Mouse (Mus musculus) hematopoietic stem cell, adult 5-6 weeks (primary cell): ENCODE results near the gene Psmb8. TPM values are rescaled to one million over a fixed set of nuclear protein-coding genes. Genes with fewer than 3 reads are reported as not detected.

ENCODE experiments used
- total RNA-seq: library from RNA; stranded (forward); fragments of 172-1452, 232-1000 nt; gene quantifications from 2 replicates; pipeline ENCODE4 v1.2.3, GENCODE M21; 2017

Gene Psmb8
- total RNA-seq, 1 experiment from 2014 or later = 392 TPM

Other genes starting within 250 kb of the Psmb8 start
- gene B3galt4, start 246.2 kb upstream of the Psmb8 start, total RNA-seq = 3.1 and 7.3 TPM in 2 replicates
- 18.1 and 19.1 TPM in 2 replicates for gene Vps52, start 241.9 kb upstream of the Psmb8 start, total RNA-seq
- gene Rps18, start 241.7 kb upstream of the Psmb8 start, total RNA-seq = 1,150 and 1,883 TPM in 2 replicates
- 1,467 and 1,957 TPM in 2 replicates for gene H2-K1, start 197.4 kb upstream of the Psmb8 start, total RNA-seq
- gene Ring1, start 173.0 kb upstream of the Psmb8 start, total RNA-seq = 10.6 and 15.7 TPM in 2 replicates
- gene H2-Ke6, start 169.7 kb upstream of the Psmb8 start, total RNA-seq = 81.8 and 89.3 TPM in 2 replicates
- 60.8 and 96.9 TPM in 2 replicates for gene Slc39a7, start 166.0 kb upstream of the Psmb8 start, total RNA-seq
- gene Rxrb, start 165.9 kb upstream of the Psmb8 start, total RNA-seq = 41.2 and 51.3 TPM in 2 replicates
- 2.4 and 2.9 TPM in 2 replicates for gene Col11a2, start 158.3 kb upstream of the Psmb8 start, total RNA-seq
- 9.2 and 16.9 TPM in 2 replicates for gene H2-Oa, start 105.4 kb upstream of the Psmb8 start, total RNA-seq
- 88.1 and 135 TPM in 2 replicates for gene H2-DMa, start 78.2 kb upstream of the Psmb8 start, total RNA-seq
- gene Brd2, start 75.1 kb upstream of the Psmb8 start, total RNA-seq = 348 and 418 TPM in 2 replicates
- gene H2-DMb2, start 54.4 kb upstream of the Psmb8 start, total RNA-seq = 4.6 and 6.4 TPM in 2 replicates
- 51.5 and 55.9 TPM in 2 replicates for gene H2-DMb1, start 44.6 kb upstream of the Psmb8 start, total RNA-seq
- 130 and 164 TPM in 2 replicates for gene Tap1, start 10.2 kb upstream of the Psmb8 start, total RNA-seq
- gene Psmb9, start 10.0 kb upstream of the Psmb8 start, total RNA-seq = 124 and 169 TPM in 2 replicates
- gene Tap2, start 5.8 kb downstream of the Psmb8 start, total RNA-seq = 113 and 116 TPM in 2 replicates
- gene H2-Ob, start 41.2 kb downstream of the Psmb8 start, total RNA-seq = 60.2 and 91.1 TPM in 2 replicates
- gene H2-Ab1, start 60.0 kb downstream of the Psmb8 start, total RNA-seq = 155 and 159 TPM in 2 replicates
- gene H2-Aa, start 90.1 kb downstream of the Psmb8 start, total RNA-seq = 66.5 and 77.4 TPM in 2 replicates
- gene H2-Eb1, start 108.1 kb downstream of the Psmb8 start, total RNA-seq = 64.4 and 73.0 TPM in 2 replicates
- gene H2-Eb2, start 127.9 kb downstream of the Psmb8 start, total RNA-seq = 0.06 TPM in 1 of 2 replicates, not detected in the other
- gene Btnl2, start 157.1 kb downstream of the Psmb8 start, total RNA-seq = not detected in 2 replicates
- gene Btnl1, start 179.4 kb downstream of the Psmb8 start, total RNA-seq = not detected in 2 replicates
- 1.2 and 8.6 TPM in 2 replicates for gene BC051142, start 201.1 kb downstream of the Psmb8 start, total RNA-seq